Mouse (Mus musculus): Measurements from ENCODE around the gene Dnase2b.

DNA sequence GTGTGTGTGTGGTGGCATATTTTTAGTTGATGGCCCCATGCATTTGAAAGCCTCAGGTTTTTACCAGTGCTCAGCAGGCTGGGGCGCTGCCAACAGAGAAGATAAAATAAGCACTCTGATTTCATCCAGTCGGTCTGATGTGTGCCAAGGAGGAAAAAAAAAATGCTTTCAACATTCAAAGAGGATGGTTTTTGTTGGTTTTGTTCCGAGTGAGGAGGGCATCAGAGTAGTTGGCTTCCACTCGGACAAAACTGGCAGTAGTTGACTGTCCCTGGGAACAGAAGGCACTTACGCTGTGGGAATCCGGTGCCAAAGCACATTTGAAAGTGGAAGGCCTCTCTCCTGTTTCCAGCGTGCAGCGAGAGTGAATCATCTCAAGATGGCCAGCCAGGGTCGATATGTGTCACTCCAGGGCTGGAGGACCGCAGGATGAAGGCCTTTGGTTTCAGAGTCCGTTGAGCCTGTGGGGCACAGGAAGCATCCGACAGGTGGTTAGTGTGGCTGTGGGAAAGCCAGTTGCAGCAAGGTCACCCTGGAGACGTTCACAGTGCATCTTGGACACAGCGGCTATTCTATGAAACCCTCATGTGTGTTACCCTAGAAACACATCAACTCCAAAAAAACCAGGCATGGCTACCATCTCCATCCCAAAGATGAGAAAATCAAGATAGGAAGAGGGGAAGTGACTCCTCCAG lies 5.3 kb upstream of the Dnase2b start:
- TF ChIP-seq EP300 (optimal IDR thresholded peaks at IDR 0.05) (no peak), CTCF (IDR thresholded peaks at IDR 0.05; ENCODE audit: low read depth) (no peak)
